Mouse (Mus musculus): ENCODE measurements around the gene 0610010K14Rik.

DNA sequence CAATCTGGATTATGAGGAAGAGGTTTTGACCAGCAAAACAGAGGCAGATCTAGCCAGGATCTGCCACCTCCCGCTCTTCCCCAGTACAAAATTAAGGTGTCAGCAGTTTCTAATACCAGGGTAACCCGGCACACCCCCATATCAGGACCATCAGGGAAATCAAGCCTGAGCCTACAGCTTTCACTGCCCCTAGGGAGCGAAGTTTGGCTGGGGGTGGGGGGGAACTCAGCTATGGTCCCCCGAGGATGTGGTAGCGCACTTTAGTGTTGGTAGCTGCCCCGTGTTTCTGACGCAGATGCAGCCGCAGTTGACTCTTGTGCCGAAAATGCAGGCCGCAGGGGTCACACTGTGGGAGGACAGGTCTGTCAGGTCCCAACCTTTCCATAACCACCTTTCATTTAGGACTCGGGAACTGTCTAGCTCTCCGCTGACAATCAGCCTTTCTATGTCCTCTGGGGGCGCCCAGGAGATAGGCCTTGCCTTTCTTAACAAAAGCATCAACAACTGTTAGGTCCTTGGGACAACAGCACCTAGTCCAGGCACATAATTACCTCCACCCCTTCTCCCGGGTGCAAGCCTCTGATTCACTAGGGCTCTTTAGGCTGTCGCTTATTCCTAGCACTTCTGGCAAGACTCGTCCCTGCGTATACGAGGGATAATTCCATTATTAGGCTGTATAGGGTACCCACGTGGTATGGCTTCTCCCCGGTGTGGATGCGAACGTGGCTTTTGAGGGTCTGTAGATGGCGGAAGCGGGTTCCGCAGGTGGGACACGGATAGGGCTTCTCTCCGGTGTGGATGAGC, 11.7 kb downstream of the 0610010K14Rik start:
- TF ChIP-seq CTCF (IDR thresholded peaks at IDR 0.05), result peak; percentile 36; the same call in 1 of the 2 replicates
- TF ChIP-seq EP300 (IDR thresholded peaks at IDR 0.05), result no peak

Measured in lung, postnatal 0 days (tissue).